Mouse (Mus musculus): Measurements from ENCODE around the gene Rps8. TPM values are rescaled to one million over a fixed set of nuclear protein-coding genes. Genes with fewer than 3 reads are reported as not detected.
A peak's percentile ranks its signal among the peaks of the same experiment; 100 is the strongest.

Gene Rps8
- 698 and 732 TPM in 2 replicates for polyA plus RNA-seq (2012; rRNA removed)

GRCm38 (mm10) chr4:117155792-117156355 lies at the start of gene Rps8:
Gene Rps8, minus strand, starts transcription at chr4:117156243.
- WGBS = under 1% methylated on average over 52 of the region's 52 CpGs
- no peak within 1 kb of the TSS for H3K27ac ChIP-seq (ENCODE audit: control insufficient read depth, insufficient read depth, low read length)
- peaks cover 5% of the 10 kb centered on the region for H3K4me1 ChIP-seq (replicated peaks; ENCODE audit: control insufficient read depth, insufficient read depth, low read length)
- no peaks in the 10 kb centered on the region for H3K27me3 ChIP-seq (ENCODE audit: control insufficient read depth, insufficient read depth, low read length)
- peaks cover 32% of the 10 kb centered on the region for H3K36me3 ChIP-seq (ENCODE audit: control insufficient read depth, insufficient read depth, low read length)
- H3K4me3 ChIP-seq (ENCODE audit: control insufficient read depth, insufficient read depth, low read length) = peak within 1 kb of the TSS; percentile 84
- TF ChIP-seq POLR2A (IDR thresholded peaks at IDR 0.05; ENCODE audit: control insufficient read depth, extremely low read depth, insufficient read depth, low read length, poor library complexity) (peak; percentile 75), CTCF (IDR thresholded peaks at IDR 0.05; ENCODE audit: borderline replicate concordance, control insufficient read depth, extremely low read depth, insufficient read depth, low read length, poor library complexity) (no peak)
- peak; percentile 83 for DNase-seq

GRCm38 (mm10) chr4:117202992-117203354 lies 46.9 kb upstream of the Rps8 start:
- no peaks in the 10 kb centered on the region for H3K36me3 ChIP-seq (ENCODE audit: control insufficient read depth, insufficient read depth, low read length)
- H3K27ac ChIP-seq (ENCODE audit: control insufficient read depth, insufficient read depth, low read length) = no peak overlapping the region

GRCm38 (mm10) chr4:117202046-117202991 lies 46.3 kb upstream of the Rps8 start:
- no peaks in the 10 kb centered on the region for H3K36me3 ChIP-seq (ENCODE audit: control insufficient read depth, insufficient read depth, low read length)
- no peak overlapping the region for H3K4me3 ChIP-seq (ENCODE audit: control insufficient read depth, insufficient read depth, low read length)
- H3K27me3 ChIP-seq (ENCODE audit: control insufficient read depth, insufficient read depth, low read length) = no peaks in the 10 kb centered on the region
- TF ChIP-seq POLR2A (IDR thresholded peaks at IDR 0.05; ENCODE audit: control insufficient read depth, extremely low read depth, insufficient read depth, low read length, poor library complexity) = no peak
- peak; percentile 24; the same call in 1 of the 2 replicates for TF ChIP-seq CTCF (IDR thresholded peaks at IDR 0.05; ENCODE audit: borderline replicate concordance, control insufficient read depth, extremely low read depth, insufficient read depth, low read length, poor library complexity)
- no peak overlapping the region for H3K27ac ChIP-seq (ENCODE audit: control insufficient read depth, insufficient read depth, low read length)
- 4% methylated on average over 25 of the region's 25 CpGs for WGBS
- DNase-seq = peak; percentile 56
- H3K4me1 ChIP-seq (replicated peaks; ENCODE audit: control insufficient read depth, insufficient read depth, low read length) = peaks cover 2% of the 10 kb centered on the region; the same call in 1 of the 2 replicates

More at GRCm38 (mm10) chr4:117202992-117203354, 46.9 kb upstream of the Rps8 start:
- WGBS = 83% methylated on average over 4 of the region's 4 CpGs
- no peaks in the 10 kb centered on the region for H3K27me3 ChIP-seq (ENCODE audit: control insufficient read depth, insufficient read depth, low read length)
- H3K4me1 ChIP-seq (replicated peaks; ENCODE audit: control insufficient read depth, insufficient read depth, low read length) = peaks cover 2% of the 10 kb centered on the region; the same call in 1 of the 2 replicates
- no peak overlapping the region for H3K4me3 ChIP-seq (ENCODE audit: control insufficient read depth, insufficient read depth, low read length)
- TF ChIP-seq POLR2A (IDR thresholded peaks at IDR 0.05; ENCODE audit: control insufficient read depth, extremely low read depth, insufficient read depth, low read length, poor library complexity) (no peak), CTCF (IDR thresholded peaks at IDR 0.05; ENCODE audit: borderline replicate concordance, control insufficient read depth, extremely low read depth, insufficient read depth, low read length, poor library complexity) (no peak)
- DNase-seq = no peak

- H3K4me1 ChIP-seq (replicated peaks; ENCODE audit: control insufficient read depth, insufficient read depth, low read length) = 0 out of 2 replicates have a peak, but pooled peaks cover 2% of the 10 kb centered on the region
- WGBS = 97% methylated on average over 14 of the region's 14 CpGs
- H3K4me3 ChIP-seq (ENCODE audit: control insufficient read depth, insufficient read depth, low read length) = no peak overlapping the region
- no peak overlapping the region for H3K27ac ChIP-seq (ENCODE audit: control insufficient read depth, insufficient read depth, low read length)
- DNase-seq = no peak
- TF ChIP-seq POLR2A (IDR thresholded peaks at IDR 0.05; ENCODE audit: control insufficient read depth, extremely low read depth, insufficient read depth, low read length, poor library complexity) = no peak
- H3K36me3 ChIP-seq (ENCODE audit: control insufficient read depth, insufficient read depth, low read length) = no peaks in the 10 kb centered on the region
- H3K27me3 ChIP-seq (ENCODE audit: control insufficient read depth, insufficient read depth, low read length) = no peaks in the 10 kb centered on the region
These were observed 35.8 kb upstream of the Rps8 start for GRCm38 (mm10) chr4:117191804-117192203.

GRCm38 (mm10) chr4:117190660-117191059 lies 34.6 kb upstream of the Rps8 start:
- 0 out of 2 replicates have a peak, but pooled peaks cover 2% of the 10 kb centered on the region for H3K4me1 ChIP-seq (replicated peaks; ENCODE audit: control insufficient read depth, insufficient read depth, low read length)
- 89% methylated on average over 7 of the region's 7 CpGs for WGBS
- H3K27me3 ChIP-seq (ENCODE audit: control insufficient read depth, insufficient read depth, low read length) = no peaks in the 10 kb centered on the region
- 0 out of 2 replicates have a peak overlapping the region, but pooled peaks have one; percentile 24 for H3K27ac ChIP-seq (ENCODE audit: control insufficient read depth, insufficient read depth, low read length)
- DNase-seq = no peak
- no peaks in the 10 kb centered on the region for H3K36me3 ChIP-seq (ENCODE audit: control insufficient read depth, insufficient read depth, low read length)
- TF ChIP-seq POLR2A (IDR thresholded peaks at IDR 0.05; ENCODE audit: control insufficient read depth, extremely low read depth, insufficient read depth, low read length, poor library complexity) (no peak), CTCF (IDR thresholded peaks at IDR 0.05; ENCODE audit: borderline replicate concordance, control insufficient read depth, extremely low read depth, insufficient read depth, low read length, poor library complexity) (no peak)
- no peak overlapping the region for H3K4me3 ChIP-seq (ENCODE audit: control insufficient read depth, insufficient read depth, low read length)

GRCm38 (mm10) chr4:117189856-117190543 lies 34.0 kb upstream of the Rps8 start:
- no peaks in the 10 kb centered on the region for H3K36me3 ChIP-seq (ENCODE audit: control insufficient read depth, insufficient read depth, low read length)
- 0 out of 2 replicates have a peak, but pooled peaks cover 2% of the 10 kb centered on the region for H3K4me1 ChIP-seq (replicated peaks; ENCODE audit: control insufficient read depth, insufficient read depth, low read length)
- 2% methylated on average over 9 of the region's 9 CpGs for WGBS
- H3K27me3 ChIP-seq (ENCODE audit: control insufficient read depth, insufficient read depth, low read length) = no peaks in the 10 kb centered on the region
- no peak for TF ChIP-seq CTCF (IDR thresholded peaks at IDR 0.05; ENCODE audit: borderline replicate concordance, control insufficient read depth, extremely low read depth, insufficient read depth, low read length, poor library complexity)
- TF ChIP-seq POLR2A (IDR thresholded peaks at IDR 0.05; ENCODE audit: control insufficient read depth, extremely low read depth, insufficient read depth, low read length, poor library complexity) = no peak
- H3K27ac ChIP-seq (ENCODE audit: control insufficient read depth, insufficient read depth, low read length) = peak overlapping the region; percentile 24; the same call in 1 of the 2 replicates
- DNase-seq = peak; percentile 22
- no peak overlapping the region for H3K4me3 ChIP-seq (ENCODE audit: control insufficient read depth, insufficient read depth, low read length)

All from thymus, adult 2 months (tissue).